Mouse (Mus musculus): ENCODE measurements at regions not wholly inside any gene's neighbourhood (a gene's known extent, or its start where the extent isn't known, plus 50 kb on each side); places are given as distances from the start of the nearest gene placed in this dataset.

- ATAC-seq (ENCODE audit: low FRiP score, low read depth), result no peak; the same call in 1 of the 2 replicates
- Histone ChIP-seq H3K36me3 (no peaks in the 10 kb centered on the region), H3K4me3 (no peak overlapping the region), H3K4me1 (no peaks in the 10 kb centered on the region), H3K27ac (no peak overlapping the region), H3K27me3 (no peaks in the 10 kb centered on the region), H3K4me2 (replicated peaks) (no peak overlapping the region), H3K9ac (no peak overlapping the region), H3K9me3 (no peaks in the 10 kb centered on the region)
- 8% methylated on average over 10 of the region's 10 CpGs for WGBS
Measured at GRCm38 (mm10) chr3:33918785-33919184, 74.7 kb upstream of the Ccdc39 start.

DNA sequence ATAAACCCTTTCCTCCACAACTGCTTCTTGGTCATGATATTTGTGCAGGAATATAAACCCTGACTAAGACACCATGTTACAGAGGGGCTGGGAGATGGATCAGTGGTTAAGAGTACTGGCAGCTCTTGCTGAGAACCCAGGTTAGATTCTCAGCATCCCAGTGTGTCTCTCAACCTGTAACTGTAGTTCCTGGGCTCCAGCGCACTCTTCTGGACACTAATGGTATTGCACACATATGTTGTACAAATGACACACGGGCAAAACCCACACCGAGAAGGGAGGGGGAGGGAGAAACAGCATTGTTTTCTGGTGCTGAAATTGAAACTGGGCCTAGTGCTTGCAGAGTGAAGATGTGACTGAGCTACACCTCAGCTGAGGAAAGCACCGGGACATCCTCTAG is 81.0 kb upstream of the Ccdc39 start:
- Histone ChIP-seq H3K36me3 (no peaks in the 10 kb centered on the region), H3K4me3 (no peak overlapping the region), H3K4me1 (no peaks in the 10 kb centered on the region), H3K27ac (no peak overlapping the region), H3K9ac (no peak overlapping the region), H3K27me3 (no peaks in the 10 kb centered on the region), H3K9me3 (no peaks in the 10 kb centered on the region), H3K4me2 (replicated peaks) (no peak overlapping the region)
- 81% methylated on average over 4 of the region's 4 CpGs for WGBS
- no peak for ATAC-seq (ENCODE audit: low FRiP score, low read depth)

DNA sequence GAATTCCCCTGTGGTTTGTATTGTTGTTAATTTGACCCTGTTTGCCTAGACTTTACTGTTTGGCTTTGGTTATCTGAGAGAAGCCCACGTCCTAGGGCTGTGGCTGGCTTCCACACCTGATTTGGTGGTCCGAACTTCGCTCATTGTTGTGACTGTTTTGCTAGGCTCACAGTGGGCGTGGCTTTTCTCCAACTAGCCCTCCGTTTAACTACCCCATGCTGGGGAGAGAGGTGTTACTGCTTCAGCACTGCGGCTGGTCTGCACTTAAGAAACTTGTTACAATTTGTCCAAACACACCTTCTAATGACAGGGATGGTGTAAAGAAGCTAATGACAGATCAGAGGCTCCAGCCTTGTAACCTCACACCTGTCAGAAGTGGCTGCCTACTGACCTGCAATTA is 64.7 kb upstream of the Fxr1 start:
- Histone ChIP-seq H3K4me1 (peaks cover 12% of the 10 kb centered on the region), H3K9ac (no peak overlapping the region), H3K4me2 (replicated peaks) (0 out of 2 replicates have a peak overlapping the region, but pooled peaks have one; percentile 14), H3K9me3 (no peaks in the 10 kb centered on the region), H3K4me3 (no peak overlapping the region), H3K27ac (no peak overlapping the region), H3K27me3 (peaks cover 30% of the 10 kb centered on the region), H3K36me3 (no peaks in the 10 kb centered on the region)
- no peak for ATAC-seq (ENCODE audit: low FRiP score, low read depth)
- under 1% methylated on average over 6 of the region's 6 CpGs for WGBS

- under 1% methylated on average over 19 of the region's 19 CpGs for WGBS
- ATAC-seq (ENCODE audit: low FRiP score, low read depth), result peak; percentile 75
Measured at GRCm38 (mm10) chr3:33955854-33956624, 63.7 kb upstream of the Fxr1 start.

GRCm38 (mm10) chr3:33956625-33957023 is 63.1 kb upstream of the Fxr1 start:
- peaks cover 30% of the 10 kb centered on the region for H3K27me3 ChIP-seq
- H3K4me1 ChIP-seq, result peaks cover 12% of the 10 kb centered on the region
- no peaks in the 10 kb centered on the region for H3K9me3 ChIP-seq
- H3K36me3 ChIP-seq, result no peaks in the 10 kb centered on the region
- no peak overlapping the region for H3K9ac ChIP-seq
- no peak overlapping the region for H3K27ac ChIP-seq
- ATAC-seq (ENCODE audit: low FRiP score, low read depth), result no peak
- no peak overlapping the region for H3K4me2 ChIP-seq (replicated peaks)
- WGBS, result 43% methylated on average over 3 of the region's 3 CpGs
- no peak overlapping the region for H3K4me3 ChIP-seq

More at GRCm38 (mm10) chr3:33955854-33956624, 63.7 kb upstream of the Fxr1 start:
- Histone ChIP-seq H3K36me3 (no peaks in the 10 kb centered on the region), H3K4me2 (replicated peaks) (peak overlapping the region; percentile 59), H3K9ac (0 out of 2 replicates have a peak overlapping the region, but pooled peaks have one; percentile 21), H3K4me3 (peak overlapping the region; percentile 25), H3K9me3 (no peaks in the 10 kb centered on the region), H3K4me1 (peaks cover 12% of the 10 kb centered on the region), H3K27me3 (peaks cover 30% of the 10 kb centered on the region), H3K27ac (no peak overlapping the region)

DNA sequence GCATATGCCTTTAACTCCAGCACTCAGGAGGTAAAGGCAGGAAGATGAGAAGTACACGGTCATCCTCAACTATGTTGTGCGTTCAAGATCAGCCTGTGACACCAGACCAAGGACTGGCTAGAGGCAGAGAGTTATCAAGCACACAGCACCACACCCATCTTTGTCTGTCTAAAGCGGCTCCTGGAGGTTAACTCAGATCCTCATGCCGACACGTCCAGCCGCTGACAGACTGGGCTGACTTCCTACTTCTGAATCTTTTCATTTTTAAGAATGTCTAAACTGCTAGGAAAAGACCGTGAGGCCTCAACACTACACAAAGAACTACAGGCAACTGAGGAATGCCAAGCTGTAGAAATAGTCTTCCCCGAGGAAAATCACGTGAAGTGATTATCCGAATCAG is 62.1 kb upstream of the Fxr1 start:
- no peaks in the 10 kb centered on the region for H3K9me3 ChIP-seq
- H3K4me3 ChIP-seq, result no peak overlapping the region
- H3K27ac ChIP-seq, result no peak overlapping the region
- 86% methylated on average over 10 of the region's 10 CpGs for WGBS
- no peak overlapping the region for H3K4me2 ChIP-seq (replicated peaks)
- no peaks in the 10 kb centered on the region for H3K36me3 ChIP-seq
- H3K4me1 ChIP-seq, result peaks cover 12% of the 10 kb centered on the region
- H3K9ac ChIP-seq, result no peak overlapping the region
- ATAC-seq (ENCODE audit: low FRiP score, low read depth), result no peak
- H3K27me3 ChIP-seq, result peaks cover 30% of the 10 kb centered on the region

- H3K9ac ChIP-seq, result no peak overlapping the region
- no peaks in the 10 kb centered on the region for H3K9me3 ChIP-seq
- peaks cover 12% of the 10 kb centered on the region for H3K4me1 ChIP-seq
- H3K27ac ChIP-seq, result no peak overlapping the region
- H3K27me3 ChIP-seq, result peaks cover 27% of the 10 kb centered on the region
- no peaks in the 10 kb centered on the region for H3K36me3 ChIP-seq
- WGBS, result 90% methylated on average over 4 of the region's 4 CpGs
- ATAC-seq (ENCODE audit: low FRiP score, low read depth), result no peak
- no peak overlapping the region for H3K4me3 ChIP-seq
- no peak overlapping the region for H3K4me2 ChIP-seq (replicated peaks)
Measured at GRCm38 (mm10) chr3:33958216-33958615, 61.5 kb upstream of the Fxr1 start.

DNA sequence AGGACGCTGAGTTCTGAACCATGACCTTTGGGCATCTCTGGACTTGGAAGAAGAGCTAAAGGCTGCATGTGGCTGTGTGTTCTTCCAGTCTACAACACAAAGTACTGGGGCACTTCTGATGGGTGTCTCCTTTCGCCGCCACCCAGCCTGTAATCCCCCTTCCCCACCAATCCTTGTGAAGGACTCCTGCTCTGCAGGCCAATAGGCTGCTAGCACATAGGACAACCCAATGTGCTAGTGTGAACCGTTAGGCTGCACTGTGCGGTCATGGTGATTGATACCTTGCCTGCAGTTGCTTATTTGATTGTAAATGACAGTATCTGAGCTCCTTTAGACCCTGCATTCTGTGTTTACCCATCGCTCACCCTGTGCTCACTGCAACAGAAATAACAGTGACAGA is 59.5 kb upstream of the Fxr1 start:
- Histone ChIP-seq H3K27me3 (peaks cover 13% of the 10 kb centered on the region), H3K27ac (no peak overlapping the region), H3K4me3 (no peak overlapping the region), H3K4me2 (replicated peaks) (no peak overlapping the region), H3K4me1 (peaks cover 9% of the 10 kb centered on the region), H3K9me3 (no peaks in the 10 kb centered on the region), H3K36me3 (no peaks in the 10 kb centered on the region), H3K9ac (no peak overlapping the region)
- no peak for ATAC-seq (ENCODE audit: low FRiP score, low read depth)
- WGBS, result 56% methylated on average over 6 of the region's 6 CpGs

- H3K4me2 ChIP-seq (replicated peaks), result no peak overlapping the region
- no peak overlapping the region for H3K9ac ChIP-seq
- no peaks in the 10 kb centered on the region for H3K36me3 ChIP-seq
- no peak overlapping the region for H3K4me3 ChIP-seq
- 85% methylated on average over 5 of the region's 5 CpGs for WGBS
- H3K27ac ChIP-seq, result no peak overlapping the region
- H3K9me3 ChIP-seq, result no peaks in the 10 kb centered on the region
- H3K27me3 ChIP-seq, result 0 out of 2 replicates have a peak, but pooled peaks cover 3% of the 10 kb centered on the region
- no peaks in the 10 kb centered on the region for H3K4me1 ChIP-seq
- ATAC-seq (ENCODE audit: low FRiP score, low read depth), result no peak
Measured at GRCm38 (mm10) chr3:33962938-33963337, 56.8 kb upstream of the Fxr1 start.

DNA sequence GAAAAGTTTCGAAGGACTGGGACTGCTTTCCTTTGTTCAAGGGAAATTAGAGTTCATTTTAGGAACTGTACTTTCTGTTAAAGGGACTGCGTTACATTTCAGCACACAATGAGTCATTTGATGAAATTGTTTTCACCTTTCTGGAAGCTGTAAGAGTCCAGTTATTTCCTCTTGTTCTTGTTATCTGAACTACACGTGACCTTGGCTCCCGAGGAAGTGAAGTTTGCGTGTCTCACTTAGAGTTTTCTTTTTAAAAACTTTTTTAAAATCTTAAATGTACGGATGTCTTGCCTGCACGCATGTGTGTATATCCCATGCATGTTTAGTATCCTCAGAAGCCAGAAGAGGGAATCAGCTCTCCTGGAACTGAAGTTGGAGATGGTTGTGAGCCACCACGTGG is 52.6 kb upstream of the Fxr1 start:
- Histone ChIP-seq H3K9me3 (no peaks in the 10 kb centered on the region), H3K4me3 (no peak overlapping the region), H3K4me2 (replicated peaks) (no peak overlapping the region), H3K4me1 (no peaks in the 10 kb centered on the region), H3K9ac (no peak overlapping the region), H3K27ac (no peak overlapping the region), H3K36me3 (no peaks in the 10 kb centered on the region), H3K27me3 (no peaks in the 10 kb centered on the region)
- 83% methylated on average over 8 of the region's 8 CpGs for WGBS
- ATAC-seq (ENCODE audit: low FRiP score, low read depth), result no peak
